Mouse (Mus musculus) kidney, adult 8-10 months (tissue): ENCODE results near the gene Prom1.
A peak's percentile ranks its signal among the peaks of the same experiment; 100 is the strongest.

Experiments used
- DNase-seq, 2 experiments: peaks; one replicate each; pipeline ENCODE4 v3.0.0; 2022

The Prom1 gene

GRCm38 (mm10) chr5:44080276-44081054 lies 21.4 kb downstream of the Prom1 start:
- no peak for DNase-seq

- DNase-seq = no peak
These were observed 26.4 kb downstream of the Prom1 start for GRCm38 (mm10) chr5:44075432-44075831.

- no peak for DNase-seq
These were observed 28.2 kb downstream of the Prom1 start for GRCm38 (mm10) chr5:44073634-44074033.

DNA sequence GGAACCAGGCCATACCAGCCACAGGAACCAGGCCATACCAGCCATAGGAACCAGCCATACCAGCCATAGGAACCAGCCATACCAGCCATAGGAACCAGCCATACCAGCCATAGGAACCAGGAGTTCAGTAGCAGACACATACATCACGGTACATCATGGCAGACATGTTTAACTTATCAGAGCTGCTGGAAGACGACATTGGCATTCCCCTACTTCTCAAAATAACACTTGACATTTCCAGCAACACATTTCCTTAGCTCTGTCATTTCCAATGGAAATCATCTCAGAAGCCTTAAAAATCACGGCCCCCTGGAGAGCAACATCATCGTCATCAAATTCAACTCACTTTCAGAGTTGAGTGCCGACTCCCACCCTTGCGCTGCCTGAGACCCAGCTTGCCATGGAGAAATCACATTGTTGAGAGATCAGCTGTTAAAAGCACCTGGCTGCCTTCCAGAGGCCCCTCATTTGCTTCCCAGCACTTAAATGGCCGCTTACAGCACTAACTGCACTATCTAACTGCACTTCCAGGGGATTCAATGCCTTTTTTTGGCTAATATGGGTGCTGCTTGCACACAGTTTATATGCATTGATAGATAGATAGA lies 31.2 kb downstream of the Prom1 start:
- DNase-seq = no peak

DNA sequence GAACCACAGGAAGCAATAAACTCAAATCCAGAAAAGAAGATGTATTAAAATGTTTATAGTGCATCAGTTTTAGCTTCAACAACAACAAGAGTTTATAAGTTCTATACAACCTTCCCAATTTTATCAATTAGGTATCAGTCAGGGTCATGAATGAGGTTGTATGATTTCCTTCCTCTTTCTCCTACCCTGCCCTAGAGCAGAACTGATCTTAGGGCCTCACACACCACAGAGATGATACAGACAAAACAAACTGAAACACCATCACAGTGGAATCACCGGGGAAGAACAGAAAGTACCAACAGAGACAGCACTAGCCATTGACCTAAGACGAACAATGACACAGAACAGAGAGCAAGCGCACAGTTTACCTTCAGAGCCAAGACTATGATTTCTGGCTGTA lies 43.6 kb downstream of the Prom1 start:
- DNase-seq = no peak

DNA sequence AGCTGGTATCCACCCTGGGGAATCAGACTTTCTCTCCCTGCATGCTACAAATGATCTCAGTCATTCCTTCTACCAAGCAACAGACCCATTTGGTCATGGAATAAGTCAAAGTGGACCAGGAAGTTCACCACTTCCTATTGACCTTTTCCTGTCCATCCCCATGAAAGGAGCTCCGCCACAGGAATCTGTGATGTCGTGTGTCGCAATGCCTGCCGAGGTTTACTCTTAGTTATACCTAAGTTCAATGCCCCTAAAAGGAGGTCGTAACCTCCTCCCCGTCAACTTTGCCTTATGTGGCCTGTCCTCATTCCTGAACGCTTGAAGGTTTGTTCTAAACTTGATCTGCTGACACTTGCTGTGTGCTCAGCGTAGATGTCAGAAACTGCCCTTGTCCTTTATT lies 51.6 kb downstream of the Prom1 start:
- no peak for DNase-seq

- no peak for DNase-seq
These were observed 52.3 kb downstream of the Prom1 start for GRCm38 (mm10) chr5:44049395-44049976.

- no peak for DNase-seq
These were observed 53.1 kb downstream of the Prom1 start for GRCm38 (mm10) chr5:44048568-44049363.

DNA sequence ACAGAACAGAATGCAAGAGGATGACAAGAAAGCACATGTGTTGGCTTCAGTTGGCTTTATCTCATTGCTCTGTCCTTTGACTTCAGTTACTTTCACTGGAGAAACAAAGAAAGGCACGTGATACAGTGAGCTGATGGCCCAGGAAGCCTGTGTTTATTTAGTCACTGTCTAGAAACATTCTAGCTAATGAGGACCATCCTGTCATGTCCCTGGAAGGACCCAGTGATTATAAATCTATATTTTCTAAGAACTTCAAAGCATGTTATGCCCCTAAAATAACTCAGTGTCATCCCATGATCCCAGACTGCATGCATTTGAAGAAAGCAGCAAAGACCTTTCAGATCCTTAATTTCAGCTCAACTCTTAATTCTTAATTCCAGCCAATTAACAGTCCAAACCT lies 60.1 kb downstream of the Prom1 start:
- DNase-seq = no peak

DNA sequence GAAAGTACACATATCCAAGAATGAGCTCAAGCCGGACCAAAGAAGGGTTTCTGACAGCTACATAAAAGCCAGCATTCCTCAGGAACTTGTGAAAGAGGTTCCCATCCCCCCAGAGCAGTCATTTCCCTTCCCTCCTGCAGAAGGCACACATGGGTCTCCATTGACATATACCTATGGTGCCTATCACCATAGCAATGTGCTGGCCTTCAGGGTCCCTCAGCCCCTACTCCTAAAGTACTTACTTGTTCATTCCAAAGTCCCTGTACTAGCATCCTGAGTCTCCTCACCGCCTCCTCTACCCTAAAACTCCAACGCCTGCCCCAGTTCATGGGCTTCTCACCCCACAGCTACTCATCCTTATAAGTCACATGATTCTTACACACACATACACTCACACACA lies 60.8 kb downstream of the Prom1 start:
- no peak for DNase-seq

GRCm38 (mm10) chr5:43998295-43998989 lies 103.4 kb downstream of the Prom1 start:
- no peak for DNase-seq

DNA sequence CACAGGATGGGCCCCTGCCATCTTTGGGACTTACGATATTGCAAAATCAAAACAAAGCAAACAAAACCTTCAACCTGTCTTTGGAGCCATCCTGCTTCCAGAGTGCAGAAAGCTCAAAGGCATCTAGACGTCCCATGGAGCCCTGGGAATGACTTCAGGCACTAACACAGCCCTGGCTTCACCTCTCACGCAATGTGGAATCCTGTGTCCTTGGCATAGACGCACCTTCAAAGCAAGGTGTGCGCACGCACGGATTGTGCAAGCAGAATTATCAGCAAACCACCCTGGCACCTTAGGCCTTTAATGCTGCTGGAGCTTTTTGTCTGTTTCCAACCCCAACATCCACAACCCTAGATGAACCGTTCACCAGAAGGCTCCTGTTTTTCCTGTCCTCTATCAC lies 104.2 kb downstream of the Prom1 start:
- no peak for DNase-seq

DNA sequence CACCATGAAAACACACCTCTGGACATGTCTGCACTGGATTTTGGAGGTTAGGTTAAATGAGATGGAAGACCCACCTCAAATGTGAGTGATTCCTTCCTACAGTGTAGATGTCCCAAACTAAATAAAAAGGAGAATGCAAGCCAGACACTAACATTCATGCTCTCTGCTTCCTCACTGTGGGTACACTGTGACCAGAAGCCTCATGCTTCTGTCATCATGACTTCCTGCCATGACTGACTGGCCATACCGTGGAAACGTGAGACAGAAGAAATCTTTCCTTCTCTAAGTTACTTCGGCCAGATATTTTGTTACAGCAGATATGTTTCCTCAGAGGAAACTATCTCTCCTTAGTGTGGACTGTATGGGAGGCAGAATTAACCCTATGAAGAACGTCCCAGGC lies 105.7 kb downstream of the Prom1 start:
- DNase-seq = no peak

DNA sequence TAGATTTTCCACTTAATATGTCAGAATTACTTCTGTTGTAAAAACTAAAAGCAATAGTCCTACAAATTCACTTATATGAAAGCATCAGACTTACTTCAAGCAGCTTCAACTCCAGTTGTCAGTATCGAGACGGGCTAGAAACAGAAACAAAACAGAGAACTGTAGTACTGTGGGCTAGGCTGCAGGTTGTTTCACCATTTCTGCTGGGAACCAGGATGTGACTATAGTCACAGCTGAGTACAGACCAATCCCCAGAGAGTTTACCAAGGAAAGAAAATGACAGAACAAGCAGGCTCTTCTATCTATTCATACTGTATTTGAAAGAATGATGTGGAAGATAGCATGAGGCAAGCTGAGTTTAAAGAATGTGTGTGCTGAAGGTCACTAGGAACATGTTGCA lies 106.9 kb downstream of the Prom1 start:
- no peak for DNase-seq

DNA sequence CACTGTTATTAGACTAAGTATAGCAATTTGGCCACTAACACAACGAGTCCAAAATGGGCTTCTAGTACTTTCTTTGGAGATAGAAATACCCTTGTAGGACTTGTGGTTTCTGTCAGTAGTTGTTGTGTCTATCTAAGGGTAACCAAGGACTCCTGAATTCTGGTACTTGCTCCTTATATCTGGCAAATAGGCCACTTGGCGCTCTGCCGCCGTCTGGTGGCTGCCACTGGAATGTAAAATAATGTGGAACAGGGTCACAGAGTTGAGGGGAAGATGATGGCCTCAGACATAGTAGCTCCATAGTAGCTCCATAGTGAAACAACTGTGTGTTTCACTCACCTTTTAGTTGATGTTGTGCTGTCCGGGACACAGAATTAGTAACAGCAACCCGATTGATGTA lies 111.5 kb downstream of the Prom1 start:
- peak; percentile 49 to 79 for DNase-seq

DNA sequence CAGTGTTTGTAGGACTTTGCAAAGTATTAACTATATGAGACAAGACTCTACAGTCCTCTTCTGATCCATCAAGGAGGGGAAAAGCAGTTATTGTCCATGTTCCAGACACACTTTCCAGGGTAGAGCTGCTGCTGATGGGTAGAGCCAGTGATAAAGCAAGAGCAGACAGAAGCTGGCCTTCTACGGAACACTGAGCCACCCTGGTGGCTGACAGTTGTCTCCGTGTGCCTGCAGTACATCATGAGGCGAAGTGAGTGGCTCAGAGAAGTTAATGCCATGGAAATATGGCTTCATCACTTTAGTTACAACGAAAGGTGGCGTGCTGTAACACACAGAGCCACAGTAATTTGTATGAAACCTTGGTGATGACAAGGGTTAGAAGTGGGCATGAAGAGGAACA lies 112.8 kb downstream of the Prom1 start:
- DNase-seq = no peak

DNA sequence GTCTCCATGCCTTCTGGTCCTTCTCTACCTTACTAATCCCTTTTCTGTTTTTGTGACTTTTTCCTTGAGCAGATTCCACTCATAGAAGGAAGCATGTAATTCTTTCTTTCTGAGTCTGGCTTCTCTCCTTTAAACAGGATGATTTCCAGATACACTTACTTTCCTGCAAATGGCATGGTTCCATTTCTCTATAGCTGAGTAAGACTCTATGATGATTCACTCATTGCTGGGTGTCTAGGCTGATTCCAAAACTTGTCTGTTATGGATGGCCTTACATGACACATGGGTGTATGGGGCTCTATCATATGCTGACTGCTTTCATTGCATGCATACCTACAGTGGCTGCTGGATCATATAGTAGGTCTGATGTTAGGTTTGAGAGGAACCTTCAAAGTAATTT lies 115.6 kb downstream of the Prom1 start:
- no peak for DNase-seq

- no peak for DNase-seq
These were observed 118.9 kb downstream of the Prom1 start for GRCm38 (mm10) chr5:43982896-43983295.

DNA sequence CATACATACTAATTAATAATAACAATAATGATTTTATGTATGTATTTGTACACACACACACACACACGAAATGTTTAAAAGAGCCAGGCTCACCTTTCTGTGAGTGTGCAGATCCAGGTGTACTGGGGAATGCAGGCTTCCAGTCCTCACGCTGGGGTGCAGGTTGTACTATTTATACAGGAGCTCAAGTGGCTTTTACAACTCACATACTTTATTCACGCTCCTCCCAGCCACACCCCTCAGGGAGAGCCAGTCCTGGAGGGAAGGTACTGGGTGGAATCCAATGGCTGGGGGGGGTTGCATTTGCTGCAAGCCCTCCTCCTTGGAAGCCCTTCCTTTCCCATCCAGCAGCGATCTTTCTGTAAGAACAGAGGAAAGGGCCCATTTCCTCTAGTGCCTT lies 120.2 kb downstream of the Prom1 start, which contains the start of gene Fgfbp1:
Fgfbp1 (minus strand) TSS at position 160 of the 400 bp plus-strand sequence.
- DNase-seq = no peak

- DNase-seq = no peak
These were observed 121.4 kb downstream of the Prom1 start for GRCm38 (mm10) chr5:43980397-43980796.

- DNase-seq = no peak
These were observed 124.8 kb downstream of the Prom1 start for GRCm38 (mm10) chr5:43976821-43977561.

GRCm38 (mm10) chr5:43974166-43974565 lies 127.7 kb downstream of the Prom1 start:
- no peak for DNase-seq
